Mouse (Mus musculus) liver, embryonic 14.5 days (tissue): ENCODE measurements around the gene Itgb3bp.

Experiments used
- CTCF ChIP-seq: IDR thresholded peaks from 2 replicates; pipeline ENCODE4 v1.5.1; 2016; ENCODE audit warnings: antibody characterized with exemption, low read depth, control low read depth
- EP300 ChIP-seq: IDR thresholded peaks from 2 replicates; pipeline ENCODE4 v1.6.1; 2016; ENCODE audit warnings: antibody characterized with exemption, low read depth

GRCm38 (mm10) chr4:99829094-99830073 is 100.2 kb downstream of the Itgb3bp start, which contains the start of gene Efcab7:
- TF ChIP-seq CTCF (no peak), EP300 (no peak)
